Mouse (Mus musculus): ENCODE results near the gene Dnajb4. TPM values are rescaled to one million over a fixed set of nuclear protein-coding genes. Genes with fewer than 3 reads are reported as not detected.
A peak's percentile ranks its signal among the peaks of the same experiment; 100 is the strongest.

Gene Dnajb4
- total and polyA plus RNA-seq, 3 experiments = 10.7 to 14.6 TPM; not detected in 1

DNA sequence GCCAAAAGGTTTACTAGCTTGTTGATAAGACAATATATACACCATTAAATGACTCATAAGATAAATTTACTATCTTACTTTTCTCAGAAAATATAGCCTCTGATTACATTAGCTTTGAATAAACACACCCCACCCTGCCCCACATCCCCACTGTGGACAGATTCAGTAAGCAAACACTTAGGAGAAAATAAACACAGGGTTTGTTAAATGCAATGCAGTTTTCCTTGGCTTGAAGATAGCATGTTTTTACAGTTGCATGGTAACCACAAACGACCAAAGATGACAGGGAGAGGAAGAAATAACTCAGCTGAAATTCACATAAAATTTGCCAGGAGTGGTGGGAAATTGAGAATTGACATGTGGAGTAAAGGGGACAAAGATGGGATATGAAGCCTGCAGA lies 39.7 kb downstream of the Dnajb4 start:
- Histone ChIP-seq H3K27ac (ENCODE audit: control insufficient read depth, low read depth, low read length) (no peak overlapping the region), H3K36me3 (ENCODE audit: control insufficient read depth in 1 of 2, insufficient read depth in 2 of 2, low read length in 2 of 2) (peaks cover 0 to 11% of the 10 kb centered on the region in 2 experiments; a peak in 2 of 4 replicates), H3K27me3 (ENCODE audit: control insufficient read depth in 1 of 2, insufficient read depth in 2 of 2, low read length in 2 of 2) (no peaks in the 10 kb centered on the region), H3K9me3 (replicated peaks; ENCODE audit: insufficient read depth, low read length) (no peaks in the 10 kb centered on the region), H3K4me3 (ENCODE audit: control insufficient read depth in 1 of 2, insufficient read depth in 1 of 2, low read depth in 2 of 2, low read length in 2 of 2) (no peak overlapping the region), H3K9ac (ENCODE audit: control insufficient read depth, low read depth, low read length, poor library complexity, severe bottlenecking) (no peak overlapping the region), H3K4me1 (ENCODE audit: control insufficient read depth in 1 of 2, insufficient read depth in 2 of 2, low read length in 2 of 2) (peaks cover 9 to 11% of the 10 kb centered on the region in 2 experiments), H3K79me2 (ENCODE audit: control insufficient read depth, insufficient read depth, low read length, poor library complexity) (no peaks in the 10 kb centered on the region)
- peak; percentile 41 for DNase-seq (ENCODE audit: low read depth, low spot score)
- TF ChIP-seq RCOR1 (IDR thresholded peaks at IDR 0.05; ENCODE audit: low read depth, low read length) = 0 out of 2 replicates have a peak, but pooled peaks have one; percentile 12
- TF ChIP-seq MYB (IDR thresholded peaks at IDR 0.05; ENCODE audit: low read depth, low read length) = no peak
- no peak for TF ChIP-seq MAX (IDR thresholded peaks at IDR 0.05; ENCODE audit: low read length)

DNA sequence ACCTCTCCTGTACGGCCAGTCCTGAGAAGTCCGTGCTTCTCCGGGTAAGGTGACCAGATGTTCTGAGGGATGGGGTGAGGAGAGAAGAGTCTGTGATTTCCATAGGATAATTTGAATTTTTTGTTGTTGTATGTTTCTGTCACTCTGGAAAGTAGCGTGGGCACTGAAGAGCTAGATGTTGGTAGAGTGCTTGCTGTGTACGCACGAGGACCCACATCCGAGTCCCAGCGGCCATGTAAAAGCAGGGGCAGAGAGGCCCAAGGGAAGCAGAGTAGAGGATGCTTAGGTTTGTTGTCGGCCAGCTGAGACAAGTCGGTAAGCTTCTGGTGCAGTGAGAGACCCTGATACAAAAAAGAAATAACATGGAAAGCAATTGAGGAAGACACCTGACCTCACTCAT lies 42.1 kb downstream of the Dnajb4 start:
- Histone ChIP-seq H3K79me2 (ENCODE audit: control insufficient read depth, insufficient read depth, low read length, poor library complexity) (no peaks in the 10 kb centered on the region), H3K4me1 (ENCODE audit: control insufficient read depth in 1 of 2, insufficient read depth in 2 of 2, low read length in 2 of 2) (peaks cover 9 to 11% of the 10 kb centered on the region in 2 experiments), H3K27me3 (ENCODE audit: control insufficient read depth in 1 of 2, insufficient read depth in 2 of 2, low read length in 2 of 2) (no peaks in the 10 kb centered on the region), H3K36me3 (ENCODE audit: control insufficient read depth in 1 of 2, insufficient read depth in 2 of 2, low read length in 2 of 2) (peaks cover 0 to 11% of the 10 kb centered on the region in 2 experiments; a peak in 2 of 4 replicates), H3K9ac (ENCODE audit: control insufficient read depth, low read depth, low read length, poor library complexity, severe bottlenecking) (no peak overlapping the region), H3K4me3 (ENCODE audit: control insufficient read depth in 1 of 2, insufficient read depth in 1 of 2, low read depth in 2 of 2, low read length in 2 of 2) (no peak overlapping the region), H3K27ac (ENCODE audit: control insufficient read depth, low read depth, low read length) (no peak overlapping the region), H3K9me3 (replicated peaks; ENCODE audit: insufficient read depth, low read length) (no peaks in the 10 kb centered on the region)
- no peak for DNase-seq (ENCODE audit: low read depth, low spot score)
- TF ChIP-seq EP300 (IDR thresholded peaks at IDR 0.05; ENCODE audit: low read depth in 1 of 2, low read length in 2 of 2) = no peak
- TF ChIP-seq ZNF384 (IDR thresholded peaks at IDR 0.05; ENCODE audit: low read depth, low read length) = no peak
- TF ChIP-seq MAX (IDR thresholded peaks at IDR 0.05; ENCODE audit: low read length) = no peak
- no peak for TF ChIP-seq ELF1 (IDR thresholded peaks at IDR 0.05; ENCODE audit: low read depth, low read length)
- no peak for TF ChIP-seq SIN3A (IDR thresholded peaks at IDR 0.05; ENCODE audit: low read length)
- TF ChIP-seq CHD1 (IDR thresholded peaks at IDR 0.05; ENCODE audit: low read depth, low read length) = no peak
- TF ChIP-seq MXI1 (IDR thresholded peaks at IDR 0.05; ENCODE audit: low read depth, low read length) = no peak
- no peak for TF ChIP-seq JUND (IDR thresholded peaks at IDR 0.05; ENCODE audit: low read depth, low read length)
- no peak for TF ChIP-seq MYB (IDR thresholded peaks at IDR 0.05; ENCODE audit: low read depth, low read length)
- TF ChIP-seq POLR2A (IDR thresholded peaks at IDR 0.05; ENCODE audit: control insufficient read depth in 1 of 2, insufficient read depth in 1 of 2, low read depth in 1 of 2, low read length in 2 of 2, poor library complexity in 1 of 2) = no peak
- TF ChIP-seq SMC3 (IDR thresholded peaks at IDR 0.05; ENCODE audit: low read depth, low read length) = no peak
- no peak for TF ChIP-seq POLR2AphosphoS2 (IDR thresholded peaks at IDR 0.05; ENCODE audit: low read length)
- TF ChIP-seq ZKSCAN1 (IDR thresholded peaks at IDR 0.05; ENCODE audit: low read depth, low read length) = no peak

DNA sequence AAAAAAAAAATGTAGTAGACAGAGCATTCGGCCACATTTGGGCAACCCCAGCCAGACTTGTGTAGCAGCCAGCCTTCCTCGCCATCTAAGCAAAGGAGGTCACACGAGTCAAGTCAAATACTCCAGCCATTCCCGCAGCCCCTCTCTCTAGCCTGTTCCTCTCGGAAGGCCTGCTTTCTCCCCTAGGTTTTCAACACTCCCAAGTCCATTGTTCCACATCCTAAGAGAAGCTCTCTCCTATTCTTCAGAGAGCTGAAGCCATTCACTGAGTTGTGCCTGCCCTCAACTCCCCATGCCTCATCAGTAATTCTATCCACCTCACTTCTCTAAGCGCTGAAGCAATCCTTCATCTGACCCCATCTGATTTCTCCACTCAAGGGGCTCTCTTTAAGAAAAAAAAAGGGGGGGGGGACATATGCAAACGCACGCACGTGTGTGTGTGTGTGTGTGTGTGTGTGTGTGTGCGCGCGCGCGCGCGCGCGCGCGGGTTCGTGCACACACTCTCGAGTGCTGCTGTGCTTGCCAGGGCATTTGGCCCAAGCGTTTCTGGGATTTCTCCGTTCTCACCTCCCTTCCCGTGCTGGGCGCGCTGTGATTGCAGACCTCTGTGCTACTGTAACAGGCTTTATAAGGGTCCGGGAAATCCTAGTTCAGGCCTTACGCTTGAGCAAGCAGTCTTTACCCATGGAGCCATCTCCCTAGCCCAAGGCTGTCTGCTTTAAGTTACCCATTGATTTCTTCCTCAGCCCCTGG lies 43.2 kb downstream of the Dnajb4 start:
- H3K9me3 ChIP-seq (replicated peaks; ENCODE audit: insufficient read depth, low read length) = no peaks in the 10 kb centered on the region
- H3K36me3 ChIP-seq (ENCODE audit: control insufficient read depth in 1 of 2, insufficient read depth in 2 of 2, low read length in 2 of 2) = peaks cover 0 to 11% of the 10 kb centered on the region in 2 experiments; a peak in 2 of 4 replicates
- no peak overlapping the region for H3K27ac ChIP-seq (ENCODE audit: control insufficient read depth, low read depth, low read length)
- TF ChIP-seq CHD2 (IDR thresholded peaks at IDR 0.05; ENCODE audit: low read length) (no peak), HCFC1 (IDR thresholded peaks at IDR 0.05; ENCODE audit: low read depth, low read length) (no peak), SIN3A (IDR thresholded peaks at IDR 0.05; ENCODE audit: low read length) (no peak), ZKSCAN1 (IDR thresholded peaks at IDR 0.05; ENCODE audit: low read depth, low read length) (no peak), TBP (IDR thresholded peaks at IDR 0.05; ENCODE audit: low read depth, low read length) (no peak)
- peaks cover 9 to 11% of the 10 kb centered on the region in 2 experiments for H3K4me1 ChIP-seq (ENCODE audit: control insufficient read depth in 1 of 2, insufficient read depth in 2 of 2, low read length in 2 of 2)
- no peaks in the 10 kb centered on the region for H3K79me2 ChIP-seq (ENCODE audit: control insufficient read depth, insufficient read depth, low read length, poor library complexity)
- H3K27me3 ChIP-seq (ENCODE audit: control insufficient read depth in 1 of 2, insufficient read depth in 2 of 2, low read length in 2 of 2) = no peaks in the 10 kb centered on the region
- H3K9ac ChIP-seq (ENCODE audit: control insufficient read depth, low read depth, low read length, poor library complexity, severe bottlenecking) = no peak overlapping the region
- DNase-seq (ENCODE audit: low read depth, low spot score) = no peak
- no peak overlapping the region for H3K4me3 ChIP-seq (ENCODE audit: control insufficient read depth in 1 of 2, insufficient read depth in 1 of 2, low read depth in 2 of 2, low read length in 2 of 2)
